Mouse (Mus musculus) midbrain, embryonic 13.5 days (tissue): ENCODE results near the gene Lgals2. TPM values are rescaled to one million over a fixed set of nuclear protein-coding genes. Genes with fewer than 3 reads are reported as not detected.
A peak's percentile ranks its signal among the peaks of the same experiment; 100 is the strongest.
"Not testable (repeated sequence)": the region's sequence is repeated elsewhere in the genome, so short reads cannot be mapped to it uniquely, and the experiment has no call there.

ENCODE experiments used
- ATAC-seq: fragments of 200-750 bp; cut with Nextera tagmentation; 2 replicates; pipeline ENCODE4 v1.8.0; 2017; ENCODE audit warnings: mild to moderate bottlenecking, moderate TSS enrichment, moderate library complexity
- H3K27ac ChIP-seq: fragments of 300-500 bp; sonication (generic); 2 replicates; pipeline ENCODE4 v1.5.1; 2015; ENCODE audit warnings: inconsistent platforms, mild to moderate bottlenecking, moderate library complexity
- H3K27me3 ChIP-seq: fragments of 300-500 bp; sonication (generic); 2 replicates; pipeline ENCODE4 v1.6.1; 2015; ENCODE audit warnings: mild to moderate bottlenecking, inconsistent platforms
- H3K36me3 ChIP-seq: fragments of 300-500 bp; sonication (generic); 2 replicates; pipeline ENCODE4 v1.6.1; 2015; ENCODE audit warnings: mild to moderate bottlenecking, inconsistent platforms
- H3K4me1 ChIP-seq: fragments of 300-500 bp; sonication (generic); replicated peaks from 2 replicates; pipeline ENCODE4 v1.6.1; 2015; ENCODE audit warnings: inconsistent platforms
- H3K4me2 ChIP-seq: fragments of 300-500 bp; sonication (generic); replicated peaks from 2 replicates; pipeline ENCODE4 v1.6.1; 2015; ENCODE audit warnings: moderate library complexity, mild to moderate bottlenecking, inconsistent platforms
- H3K4me3 ChIP-seq: fragments of 300-500 bp; sonication (generic); replicated peaks from 2 replicates; pipeline ENCODE4 v1.5.1; 2015; ENCODE audit warnings: mild to moderate bottlenecking, inconsistent platforms
- H3K9ac ChIP-seq: fragments of 300-500 bp; sonication (generic); replicated peaks from 2 replicates; pipeline ENCODE4 v1.6.1; 2015; ENCODE audit warnings: mild to moderate bottlenecking, inconsistent platforms
- H3K9me3 ChIP-seq: fragments of 300-500 bp; sonication (generic); 2 replicates; pipeline ENCODE4 v1.6.1; 2016; ENCODE audit warnings: mild to moderate bottlenecking, inconsistent platforms
- WGBS: fragments of 180-500 bp; shearing (Covaris S2); methylation state at CpG from one replicate; pipeline ENCODE4 v1.1.7; 2015; 5-methylcytosine and 5-hydroxymethylcytosine counted together
- polyA plus RNA-seq: library from polyadenylated mRNA; unstranded; fragments of >200 nt; fragmentation: Nextera tagmentation; extraction: Ambion mirVana; gene quantifications from 2 replicates; pipeline ENCODE4 v1.2.1, GENCODE M21; 2015

The Lgals2 gene
- polyA plus RNA-seq, 1 experiment from 2014 or later, result not detected

DNA sequence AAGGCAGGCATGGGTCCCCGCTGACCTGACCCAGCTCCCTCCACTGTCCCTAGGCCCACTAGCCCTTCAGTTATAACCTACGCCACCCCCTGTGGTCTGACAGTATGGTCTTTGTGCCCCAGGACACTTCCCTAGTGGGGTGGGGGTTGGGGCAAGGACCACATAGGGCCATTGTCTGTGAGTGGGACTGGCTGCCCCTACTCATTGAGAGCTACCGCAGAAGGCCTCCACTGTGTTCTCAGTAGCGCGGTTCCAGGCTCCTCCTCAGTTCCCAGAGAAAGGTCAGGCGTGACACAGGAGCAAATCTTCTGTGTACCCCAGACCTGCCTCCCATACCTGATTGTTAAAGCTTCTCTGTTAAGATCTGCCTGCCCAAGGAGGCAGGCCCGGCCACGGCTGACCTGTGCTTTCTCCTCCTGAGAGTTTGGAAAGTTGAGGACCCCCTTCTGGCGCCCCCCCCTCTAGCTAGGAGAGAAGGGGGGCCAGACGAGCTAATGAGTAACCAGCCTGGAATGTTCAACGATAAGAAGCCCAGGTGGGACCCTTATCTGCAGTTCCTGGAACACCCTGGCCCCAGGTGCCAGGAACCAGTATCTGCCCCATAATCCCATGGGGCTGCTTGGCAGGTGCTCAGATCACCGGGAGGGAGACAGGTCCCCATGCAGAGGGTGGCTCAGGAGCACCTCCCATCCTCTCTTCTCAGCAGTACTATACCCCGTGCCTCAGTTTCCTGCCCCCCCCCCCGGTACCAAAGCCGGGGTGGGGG, 5.1 kb downstream of the Lgals2 start:
- H3K4me1 ChIP-seq, result peaks cover 5% of the 10 kb centered on the region; the same call in 1 of the 2 replicates
- no peaks in the 10 kb centered on the region for H3K9me3 ChIP-seq
- no peak overlapping the region for H3K4me3 ChIP-seq
- H3K4me2 ChIP-seq, result no peak overlapping the region
- H3K27ac ChIP-seq, result no peak overlapping the region
- H3K36me3 ChIP-seq, result no peaks in the 10 kb centered on the region
- no peak overlapping the region for H3K9ac ChIP-seq
- WGBS, result 77% methylated on average over 15 of the region's 15 CpGs
- peaks cover 17% of the 10 kb centered on the region for H3K27me3 ChIP-seq
- ATAC-seq, result no peak

DNA sequence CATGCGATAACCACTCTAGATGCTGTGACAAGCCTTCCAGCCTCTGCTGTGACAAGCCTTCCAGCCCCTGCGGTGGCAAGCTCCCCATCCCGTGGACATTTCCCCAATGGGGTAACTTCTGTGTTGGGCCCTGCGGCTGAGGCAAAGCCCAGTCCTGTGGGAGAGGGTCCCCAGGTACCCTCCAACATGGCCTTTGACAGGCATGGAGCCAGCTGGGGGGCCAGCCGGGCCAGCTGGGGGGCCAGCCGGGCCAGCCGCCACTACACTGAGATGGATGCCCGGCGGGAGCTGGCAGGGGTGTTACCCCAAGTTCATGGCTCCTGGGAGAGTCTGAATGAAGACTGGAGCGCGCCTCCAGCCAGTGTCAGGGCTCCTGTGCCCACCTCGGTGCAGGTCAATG, 5.8 kb downstream of the Lgals2 start:
- 82% methylated on average over 12 of the region's 12 CpGs for WGBS
- H3K9me3 ChIP-seq, result no peaks in the 10 kb centered on the region
- no peak overlapping the region for H3K4me3 ChIP-seq
- H3K27ac ChIP-seq, result no peak overlapping the region
- peaks cover 10% of the 10 kb centered on the region; the same call in 1 of the 2 replicates for H3K4me1 ChIP-seq
- no peak for ATAC-seq
- H3K4me2 ChIP-seq, result no peak overlapping the region
- H3K9ac ChIP-seq, result no peak overlapping the region
- H3K27me3 ChIP-seq, result peaks cover 22% of the 10 kb centered on the region
- H3K36me3 ChIP-seq, result no peaks in the 10 kb centered on the region

DNA sequence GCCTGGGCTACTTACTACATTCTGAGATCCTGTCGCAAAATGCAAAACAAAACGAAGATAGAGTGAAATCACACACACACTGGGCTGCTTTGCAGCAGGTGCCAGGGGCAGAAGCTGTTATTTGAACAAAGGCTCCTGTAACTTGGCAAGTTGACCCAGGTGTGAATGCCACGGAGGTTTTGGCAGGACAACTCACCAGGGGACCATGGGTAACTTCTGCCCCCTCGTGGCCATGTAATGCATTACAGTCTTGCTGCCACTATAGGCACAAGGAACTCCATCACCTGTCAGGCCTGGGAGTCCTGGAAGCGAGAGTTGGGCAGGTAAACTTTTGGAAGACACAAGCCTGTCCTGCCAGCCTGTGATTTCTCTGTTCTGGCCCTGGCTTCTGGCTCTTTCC, 6.9 kb downstream of the Lgals2 start:
- H3K36me3 ChIP-seq, result no peaks in the 10 kb centered on the region
- WGBS, result 32% methylated on average over 5 of the region's 5 CpGs

DNA sequence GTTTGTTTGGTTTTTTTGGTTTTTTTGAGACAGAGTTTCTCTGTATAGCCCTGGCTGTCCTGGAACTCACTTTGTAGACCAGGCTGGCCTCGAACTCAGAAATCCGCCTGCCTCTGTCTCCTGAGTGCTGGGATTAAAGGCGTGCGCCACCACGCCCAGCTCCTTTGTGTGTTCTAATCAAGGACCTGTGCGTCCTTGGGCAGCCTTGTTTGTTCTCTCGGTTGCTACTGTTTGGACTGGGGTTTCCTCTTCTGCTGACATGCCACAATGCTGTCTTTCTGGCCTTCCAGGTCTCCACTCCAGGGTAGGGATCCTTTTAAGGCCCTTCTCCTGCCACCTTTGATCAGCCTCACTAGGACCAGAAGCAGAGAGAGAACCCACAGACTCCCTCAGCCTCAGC, 8.5 kb downstream of the Lgals2 start:
- Histone ChIP-seq H3K4me1 (peaks cover 31% of the 10 kb centered on the region), H3K27me3 (peaks cover 42% of the 10 kb centered on the region)
- ATAC-seq, H3K27ac ChIP-seq, H3K36me3 ChIP-seq, H3K4me3 ChIP-seq, H3K4me2 ChIP-seq, H3K9me3 ChIP-seq, H3K9ac ChIP-seq: not testable (repeated sequence)
- 83% methylated on average over 7 of the region's 7 CpGs for WGBS

More for the DNA sequence above, 6.9 kb downstream of the Lgals2 start:
- Histone ChIP-seq H3K4me1 (peaks cover 18% of the 10 kb centered on the region; the same call in 1 of the 2 replicates), H3K4me2 (no peak overlapping the region), H3K9me3 (no peaks in the 10 kb centered on the region), H3K4me3 (no peak overlapping the region), H3K27ac (no peak overlapping the region), H3K27me3 (peaks cover 32% of the 10 kb centered on the region), H3K9ac (no peak overlapping the region)
- ATAC-seq, result no peak

- H3K4me2 ChIP-seq, result no peak overlapping the region
- no peak overlapping the region; the same call in 1 of the 2 replicates for H3K9ac ChIP-seq
- H3K36me3 ChIP-seq, result no peaks in the 10 kb centered on the region
- 75% methylated on average over 8 of the region's 8 CpGs for WGBS
- H3K4me1 ChIP-seq, result peaks cover 31% of the 10 kb centered on the region
- H3K4me3 ChIP-seq, result no peak overlapping the region
- H3K27me3 ChIP-seq, result peaks cover 47% of the 10 kb centered on the region
- H3K27ac ChIP-seq, result no peak overlapping the region
- ATAC-seq, result no peak
- no peaks in the 10 kb centered on the region for H3K9me3 ChIP-seq
Observed at GRCm38 (mm10) chr15:78846352-78846751, 9.0 kb downstream of the Lgals2 start.

DNA sequence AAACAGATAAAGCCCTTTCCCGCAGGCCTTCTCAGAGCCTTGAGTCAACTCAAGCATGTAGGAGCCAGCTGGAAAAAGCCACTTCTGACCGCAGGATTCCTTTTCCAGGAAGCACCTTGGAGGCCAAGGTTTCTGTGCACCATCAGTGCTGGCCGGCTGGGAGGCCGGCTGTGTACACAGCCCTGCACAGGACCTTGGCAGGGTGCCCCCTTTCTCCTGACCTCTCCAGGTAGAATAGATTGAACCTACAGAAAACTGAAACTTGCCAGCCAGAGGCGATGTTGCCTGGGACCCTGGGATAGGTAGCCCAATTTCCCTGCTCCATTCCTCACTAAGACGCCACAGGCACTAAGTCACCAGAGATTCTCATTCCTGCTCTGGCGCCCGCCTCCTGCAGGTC, 9.5 kb downstream of the Lgals2 start:
- WGBS, result 87% methylated on average over 8 of the region's 8 CpGs
- no peak overlapping the region for H3K4me2 ChIP-seq
- H3K4me1 ChIP-seq, result peaks cover 36% of the 10 kb centered on the region
- no peak overlapping the region for H3K9ac ChIP-seq
- ATAC-seq, result no peak
- H3K4me3 ChIP-seq, result no peak overlapping the region
- H3K9me3 ChIP-seq, result no peaks in the 10 kb centered on the region
- H3K27me3 ChIP-seq, result peaks cover 49% of the 10 kb centered on the region
- H3K27ac ChIP-seq, result no peak overlapping the region
- H3K36me3 ChIP-seq, result no peaks in the 10 kb centered on the region

DNA sequence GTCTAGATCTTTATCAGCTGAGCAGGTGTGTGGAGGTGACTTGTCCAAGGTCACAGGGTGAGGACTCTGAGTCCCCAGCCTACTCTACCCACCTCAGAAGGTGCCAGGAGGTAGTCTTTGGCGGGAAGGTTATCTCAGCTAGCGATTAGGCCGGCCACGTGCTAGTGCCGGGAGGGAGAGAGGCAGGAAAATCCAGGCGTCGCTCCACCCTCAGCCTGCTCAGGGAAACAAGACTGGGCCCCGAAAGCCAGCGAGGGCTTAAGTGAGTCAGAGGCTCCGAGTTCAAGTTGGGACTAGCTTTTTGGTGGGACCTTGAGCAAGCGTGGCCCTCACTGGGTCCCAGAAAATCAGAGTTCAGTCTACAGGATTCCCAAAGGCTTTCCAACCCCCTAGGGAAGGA, 10.0 kb downstream of the Lgals2 start:
- Histone ChIP-seq H3K9ac (no peak overlapping the region), H3K9me3 (no peaks in the 10 kb centered on the region), H3K27me3 (peaks cover 52% of the 10 kb centered on the region), H3K4me2 (no peak overlapping the region), H3K4me3 (no peak overlapping the region), H3K27ac (no peak overlapping the region), H3K4me1 (peaks cover 41% of the 10 kb centered on the region), H3K36me3 (no peaks in the 10 kb centered on the region)
- 80% methylated on average over 11 of the region's 11 CpGs for WGBS
- no peak for ATAC-seq

- Histone ChIP-seq H3K27ac (no peak overlapping the region), H3K9ac (no peak overlapping the region), H3K4me2 (0 out of 2 replicates have a peak overlapping the region, but pooled peaks have one; percentile 3), H3K4me3 (no peak overlapping the region), H3K36me3 (no peaks in the 10 kb centered on the region), H3K4me1 (peaks cover 46% of the 10 kb centered on the region), H3K27me3 (peaks cover 51% of the 10 kb centered on the region), H3K9me3 (no peaks in the 10 kb centered on the region)
- no peak for ATAC-seq
- WGBS, result 38% methylated on average over 9 of the region's 9 CpGs
Observed at GRCm38 (mm10) chr15:78844791-78845190, 10.5 kb downstream of the Lgals2 start.

GRCm38 (mm10) chr15:78843581-78844469, 11.5 kb downstream of the Lgals2 start:
- Histone ChIP-seq H3K9ac (peak overlapping the region; percentile 50; the same call in 1 of the 2 replicates), H3K27ac (no peak overlapping the region), H3K4me2 (peak overlapping the region; percentile 77), H3K27me3 (peaks cover 47% of the 10 kb centered on the region), H3K4me1 (peaks cover 54% of the 10 kb centered on the region), H3K9me3 (no peaks in the 10 kb centered on the region), H3K4me3 (peak overlapping the region; percentile 40), H3K36me3 (no peaks in the 10 kb centered on the region)
- 43% methylated on average over 21 of the region's 21 CpGs for WGBS
- ATAC-seq, result no peak

DNA sequence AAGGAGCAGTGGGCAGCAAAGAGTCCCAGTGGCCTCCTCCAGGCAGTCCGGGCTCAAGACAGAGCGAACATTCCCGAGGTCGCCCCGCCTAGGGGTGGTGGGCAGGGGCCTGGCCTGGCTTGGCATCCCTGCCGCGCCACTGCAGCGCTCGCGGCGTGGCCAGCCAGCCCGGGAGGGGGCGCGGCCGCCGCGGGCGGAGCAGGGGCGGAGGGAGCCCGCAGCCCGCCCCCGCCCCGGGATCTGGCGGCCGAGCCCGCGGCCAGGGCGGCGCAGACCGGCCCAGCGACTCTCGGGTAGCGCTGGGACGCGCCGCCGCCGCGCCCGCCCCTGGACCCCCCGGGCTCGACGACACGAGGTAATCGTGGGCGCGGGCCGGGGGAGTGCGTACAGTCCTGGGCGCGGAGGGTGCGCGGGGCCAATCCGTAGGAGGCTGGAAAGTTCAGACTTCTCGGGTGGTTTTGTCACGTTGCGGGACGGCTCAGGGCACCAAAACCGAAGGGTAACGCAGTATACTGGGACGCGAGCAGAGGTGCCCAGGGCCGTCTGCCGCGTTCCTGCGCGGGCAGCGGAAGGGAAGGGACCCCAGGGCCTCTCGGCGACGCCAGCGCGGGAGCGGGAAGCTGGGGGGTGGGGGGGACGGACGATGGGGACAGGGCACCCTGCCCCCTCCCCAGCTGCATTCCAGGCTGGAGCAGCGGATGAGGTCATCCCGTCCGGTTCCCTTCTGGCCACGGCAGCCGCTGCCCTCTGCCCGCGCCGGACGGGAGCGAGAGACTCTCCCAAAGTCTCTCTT, 12.8 kb downstream of the Lgals2 start, which contains the start of gene Cdc42ep1:
Gene Cdc42ep1, plus strand, starts transcription at position 254 of the 793 bp plus-strand sequence.
- Histone ChIP-seq H3K27ac (no peak within 1 kb of the TSS), H3K36me3 (no peaks in the 10 kb centered on the region), H3K4me3 (peak within 1 kb of the TSS; percentile 40), H3K9me3 (no peaks in the 10 kb centered on the region), H3K9ac (peak within 1 kb of the TSS; percentile 50), H3K4me1 (peaks cover 54% of the 10 kb centered on the region), H3K27me3 (peaks cover 47% of the 10 kb centered on the region), H3K4me2 (peak within 1 kb of the TSS; percentile 77)
- peak; percentile 38 for ATAC-seq
- under 1% methylated on average over 82 of the region's 86 CpGs for WGBS

DNA sequence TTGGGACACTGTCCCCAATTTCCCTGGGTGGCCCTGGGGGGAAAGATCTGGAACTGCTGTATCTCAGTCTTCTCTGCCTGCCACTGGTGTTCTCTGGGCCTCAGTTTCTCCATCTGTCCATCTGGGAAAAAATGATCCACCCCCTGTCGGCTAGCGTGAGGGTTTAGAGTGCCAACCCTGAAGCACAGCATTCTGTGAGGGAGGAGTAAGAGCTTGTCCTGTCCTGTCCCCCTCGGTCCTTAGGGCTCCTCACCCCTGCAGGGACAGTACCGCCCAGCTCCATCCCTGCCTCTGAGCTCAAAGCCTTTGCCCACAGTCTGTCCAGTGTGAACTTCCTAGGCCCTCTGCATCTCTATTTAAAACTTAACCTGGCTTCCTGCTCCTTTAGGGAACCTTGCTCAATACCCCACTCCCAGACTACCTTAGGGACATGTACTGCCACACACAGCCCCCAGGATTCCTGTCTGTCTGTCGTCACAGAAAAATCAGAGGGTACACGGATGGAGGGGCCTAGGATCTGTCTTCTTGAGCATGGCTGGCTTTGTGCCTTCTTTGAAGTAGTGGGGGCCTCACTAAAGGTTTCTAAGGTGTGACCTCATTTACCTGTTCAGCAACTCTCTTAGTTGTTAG, 14.1 kb downstream of the Lgals2 start:
- Histone ChIP-seq H3K4me3 (no peak overlapping the region), H3K36me3 (no peaks in the 10 kb centered on the region), H3K27me3 (peaks cover 47% of the 10 kb centered on the region), H3K4me1 (peaks cover 54% of the 10 kb centered on the region), H3K4me2 (no peak overlapping the region), H3K27ac (no peak overlapping the region), H3K9ac (no peak overlapping the region), H3K9me3 (no peaks in the 10 kb centered on the region)
- WGBS, result 40% methylated on average over 6 of the region's 6 CpGs
- no peak for ATAC-seq
